Mouse (Mus musculus): ENCODE measurements at regions not wholly inside any gene's neighbourhood (a gene's known extent, or its start where the extent isn't known, plus 50 kb on each side); places are given as distances from the start of the nearest gene placed in this dataset.
A peak's percentile ranks its signal among the peaks of the same experiment; 100 is the strongest.

GRCm38 (mm10) chr4:55203731-55204710, 145.8 kb upstream of the Rad23b start:
- DNase-seq (ENCODE audit: low spot score in 2 of 2) = no peak

GRCm38 (mm10) chr4:55206226-55206625, 143.6 kb upstream of the Rad23b start:
- DNase-seq (ENCODE audit: low spot score in 2 of 2) = no peak

- no peak for DNase-seq (ENCODE audit: low spot score in 2 of 2)
Measured at GRCm38 (mm10) chr4:55207749-55208385, 142.0 kb upstream of the Rad23b start.

- DNase-seq (ENCODE audit: low spot score in 2 of 2) = no peak
Measured at GRCm38 (mm10) chr4:55208386-55209345, 141.2 kb upstream of the Rad23b start.

- no peak for DNase-seq (ENCODE audit: low spot score in 2 of 2)
Measured at GRCm38 (mm10) chr4:55215425-55216174, 134.2 kb upstream of the Rad23b start.

- peak in 1 of 2 experiments; percentile 5 for DNase-seq (ENCODE audit: low spot score in 2 of 2)
Measured at GRCm38 (mm10) chr4:55216175-55216545, 133.7 kb upstream of the Rad23b start.

- no peak for DNase-seq (ENCODE audit: low spot score in 2 of 2)
Measured at GRCm38 (mm10) chr4:55225766-55226165, 124.1 kb upstream of the Rad23b start.

- DNase-seq (ENCODE audit: low spot score in 2 of 2) = no peak
Measured at GRCm38 (mm10) chr4:55227394-55227793, 122.4 kb upstream of the Rad23b start.

GRCm38 (mm10) chr4:55231522-55231921, 118.3 kb upstream of the Rad23b start:
- no peak for DNase-seq (ENCODE audit: low spot score in 2 of 2)

GRCm38 (mm10) chr4:55237856-55238255, 112.0 kb upstream of the Rad23b start:
- DNase-seq (ENCODE audit: low spot score in 2 of 2) = no peak

GRCm38 (mm10) chr4:55240450-55240849, 109.4 kb upstream of the Rad23b start:
- peak; percentile 31 to 43 for DNase-seq (ENCODE audit: low spot score in 2 of 2)

GRCm38 (mm10) chr4:55242331-55242730, 107.5 kb upstream of the Rad23b start:
- DNase-seq (ENCODE audit: low spot score in 2 of 2) = no peak

GRCm38 (mm10) chr4:55243091-55244058, 106.5 kb upstream of the Rad23b start:
- DNase-seq (ENCODE audit: low spot score in 2 of 2) = no peak

- DNase-seq (ENCODE audit: low spot score in 2 of 2) = no peak
Measured at GRCm38 (mm10) chr4:55245789-55246188, 104.1 kb upstream of the Rad23b start.

- no peak for DNase-seq (ENCODE audit: low spot score in 2 of 2)
Measured at GRCm38 (mm10) chr4:55250334-55250733, 99.5 kb upstream of the Rad23b start.

GRCm38 (mm10) chr4:55251546-55251945, 98.3 kb upstream of the Rad23b start:
- no peak for DNase-seq (ENCODE audit: low spot score in 2 of 2)

- DNase-seq (ENCODE audit: low spot score in 2 of 2) = no peak
Measured at GRCm38 (mm10) chr4:55253769-55254168, 96.1 kb upstream of the Rad23b start.

GRCm38 (mm10) chr4:55271965-55272630, 77.7 kb upstream of the Rad23b start:
- DNase-seq (ENCODE audit: low spot score in 2 of 2) = no peak

- no peak for DNase-seq (ENCODE audit: low spot score in 2 of 2)
Measured at GRCm38 (mm10) chr4:55276300-55276952, 73.4 kb upstream of the Rad23b start.

Data from heart, adult 9 months (tissue).